Comparison of ENCODE assay signal across 8 mouse cellular contexts in genomic region chr9:72806731-72807419, GRCm38 (mm10). TPM values are rescaled to one million over a fixed set of nuclear protein-coding genes. Genes with fewer than 3 reads are reported as not detected.
DNase-seq lines count a peak whose midpoint lies in the region; ATAC-seq lines count a peak whose summit lies in the region.

TSS of gene Prtg (plus strand) at chr9:72806874.

- peak within 1 kb of the TSS; percentile 100 for H3K4me2 ChIP-seq in forebrain, embryonic 15.5 days (replicated peaks)
- H3K4me2 ChIP-seq in hindbrain, embryonic 14.5 days (replicated peaks): peak within 1 kb of the TSS; percentile 99
- peak within 1 kb of the TSS; percentile 68 for H3K4me2 ChIP-seq in liver, embryonic 13.5 days

- H3K4me3 ChIP-seq in forebrain, embryonic 15.5 days: peak within 1 kb of the TSS; percentile 62
- peak within 1 kb of the TSS; percentile 82 for H3K4me3 ChIP-seq in hindbrain, embryonic 14.5 days (replicated peaks; ENCODE audit: low read length)
- peak within 1 kb of the TSS; percentile 62 for H3K4me3 ChIP-seq in liver, embryonic 13.5 days (replicated peaks)

- H3K27ac ChIP-seq in forebrain, embryonic 15.5 days (replicated peaks): 0 out of 2 replicates have a peak within 1 kb of the TSS, but pooled peaks have one; percentile 17
- peak within 1 kb of the TSS; percentile 75 for H3K27ac ChIP-seq in hindbrain, embryonic 14.5 days
- no peak within 1 kb of the TSS for H3K27ac ChIP-seq in liver, embryonic 13.5 days

- peak; percentile 76 for ATAC-seq in forebrain, embryonic 15.5 days (replicated peaks)
- peak; percentile 83 for ATAC-seq in hindbrain, embryonic 14.5 days (ENCODE audit: low FRiP score)
- peak; percentile 57 for ATAC-seq in liver, embryonic 13.5 days (ENCODE audit: low read depth)
- no peak for ATAC-seq in CD4-positive, CD25-positive, alpha-beta regulatory T cell, adult 4 months

- H3K27me3 ChIP-seq in forebrain, embryonic 15.5 days: peaks cover 28% of the 10 kb centered on the region; the same call in 1 of the 2 replicates
- H3K27me3 ChIP-seq in hindbrain, embryonic 14.5 days (ENCODE audit: control insufficient read depth, insufficient read depth, low read length): 0 out of 2 replicates have a peak, but pooled peaks cover 6% of the 10 kb centered on the region
- peaks cover 69% of the 10 kb centered on the region for H3K27me3 ChIP-seq in liver, embryonic 13.5 days

- H3K9ac ChIP-seq in forebrain, embryonic 15.5 days (replicated peaks): peak within 1 kb of the TSS; percentile 53
- peak within 1 kb of the TSS; percentile 82 for H3K9ac ChIP-seq in hindbrain, embryonic 14.5 days
- H3K9ac ChIP-seq in liver, embryonic 13.5 days: peak within 1 kb of the TSS; percentile 50

- peak; percentile 18 for DNase-seq in layer of hippocampus, adult 11-12 months (ENCODE audit: low spot score)
- DNase-seq in layer of hippocampus, adult 9-10 months (ENCODE audit: low spot score): no peak
- peak; percentile 48 for DNase-seq in adrenal gland, postnatal 25 days
- no peak for DNase-seq in hindbrain, embryonic 14.5 days (ENCODE audit: low spot score)
- DNase-seq in liver, embryonic 13.5 days: no peak
- peak; percentile 41 for DNase-seq in retina, postnatal 7 days (ENCODE audit: low read depth, low spot score)

- WGBS in forebrain, embryonic 15.5 days: 1% methylated on average over 55 of the region's 57 CpGs
- WGBS in hindbrain, embryonic 14.5 days: under 1% methylated on average over 47 of the region's 57 CpGs
- under 1% methylated on average over 44 of the region's 57 CpGs for WGBS in liver, embryonic 13.5 days (ENCODE audit: insufficient replicate concordance)

- peaks cover 17% of the 10 kb centered on the region for H3K4me1 ChIP-seq in forebrain, embryonic 15.5 days
- peaks cover 15% of the 10 kb centered on the region for H3K4me1 ChIP-seq in hindbrain, embryonic 14.5 days (replicated peaks; ENCODE audit: control insufficient read depth, insufficient read depth, low read length)
- H3K4me1 ChIP-seq in liver, embryonic 13.5 days (replicated peaks): peaks cover 5% of the 10 kb centered on the region; the same call in 1 of the 2 replicates

- H3K36me3 ChIP-seq in forebrain, embryonic 15.5 days: no peaks in the 10 kb centered on the region
- H3K36me3 ChIP-seq in hindbrain, embryonic 14.5 days (replicated peaks; ENCODE audit: control insufficient read depth, insufficient read depth): no peaks in the 10 kb centered on the region
- no peaks in the 10 kb centered on the region for H3K36me3 ChIP-seq in liver, embryonic 13.5 days

- H3K9me3 ChIP-seq in forebrain, embryonic 15.5 days: no peaks in the 10 kb centered on the region
- no peaks in the 10 kb centered on the region for H3K9me3 ChIP-seq in hindbrain, embryonic 14.5 days (ENCODE audit: control insufficient read depth, low read length)
- H3K9me3 ChIP-seq in liver, embryonic 13.5 days (replicated peaks): no peaks in the 10 kb centered on the region

RNA-seq across cellular contexts. Expression of gene Prtg, which starts in this region (rescaled TPM):
- total RNA-seq in adrenal gland, postnatal 25 days (2021): 0.43 and 0.58 TPM in 2 replicates
- polyA plus RNA-seq in forebrain, embryonic 15.5 days (2015; fragmentation: Nextera tagmentation; extraction: Ambion mirVana): 0.20 and 0.46 TPM in 2 replicates
- 0.82 and 0.98 TPM in 2 replicates for polyA plus RNA-seq in hindbrain, embryonic 14.5 days (2014; fragmentation: Nextera tagmentation; extraction: Ambion mirVana)
- 0.09 and 0.14 TPM in 2 replicates for polyA plus RNA-seq in liver, embryonic 13.5 days (2015; fragmentation: Nextera tagmentation; extraction: Ambion mirVana)
- under 1 TPM in 1 of 2 experiments, not detected in 1; 0.04 TPM for polyA plus RNA-seq in CD4-positive, CD25-positive, alpha-beta regulatory T cell, adult 4 months (2017; shearing (Covaris generic))

Comparison
In these comparisons a context has a peak if more than half of its experiments do, and no peak if none do; other contexts are left out.
1. DNase-seq: peak in layer of hippocampus, adult 11-12 months (single experiment) and retina, postnatal 7 days (single experiment); none in layer of hippocampus, adult 9-10 months (single experiment), hindbrain, embryonic 14.5 days (single experiment) and liver, embryonic 13.5 days (single experiment).
2. Peak in DNase-seq in adrenal gland, postnatal 25 days; RNA of the gene not detected or under 1 TPM.
3. Peak in ATAC-seq, H3K4me3 ChIP-seq, H3K27ac ChIP-seq, H3K9ac ChIP-seq and H3K4me2 ChIP-seq in forebrain, embryonic 15.5 days; RNA of the gene not detected or under 1 TPM.
4. Peak in ATAC-seq, H3K4me3 ChIP-seq, H3K27ac ChIP-seq, H3K9ac ChIP-seq and H3K4me2 ChIP-seq in hindbrain, embryonic 14.5 days; RNA of the gene not detected or under 1 TPM.
5. Peak in ATAC-seq, H3K4me3 ChIP-seq, H3K9ac ChIP-seq and H3K4me2 ChIP-seq in liver, embryonic 13.5 days; RNA of the gene not detected or under 1 TPM.
6. Peak in every context shown above with its lines, with median percentiles within 50 percentile points of each other: H3K4me2 ChIP-seq, H3K4me3 ChIP-seq and H3K9ac ChIP-seq.